Mouse (Mus musculus): Measurements from ENCODE around the gene Grap2. TPM values are rescaled to one million over a fixed set of nuclear protein-coding genes. Genes with fewer than 3 reads are reported as not detected.
A peak's percentile ranks its signal among the peaks of the same experiment; 100 is the strongest.

The Grap2 gene
- 1.8 and 2.0 TPM in 2 replicates for polyA plus RNA-seq (2016; fragmentation: Nextera tagmentation; extraction: Ambion mirVana)

DNA sequence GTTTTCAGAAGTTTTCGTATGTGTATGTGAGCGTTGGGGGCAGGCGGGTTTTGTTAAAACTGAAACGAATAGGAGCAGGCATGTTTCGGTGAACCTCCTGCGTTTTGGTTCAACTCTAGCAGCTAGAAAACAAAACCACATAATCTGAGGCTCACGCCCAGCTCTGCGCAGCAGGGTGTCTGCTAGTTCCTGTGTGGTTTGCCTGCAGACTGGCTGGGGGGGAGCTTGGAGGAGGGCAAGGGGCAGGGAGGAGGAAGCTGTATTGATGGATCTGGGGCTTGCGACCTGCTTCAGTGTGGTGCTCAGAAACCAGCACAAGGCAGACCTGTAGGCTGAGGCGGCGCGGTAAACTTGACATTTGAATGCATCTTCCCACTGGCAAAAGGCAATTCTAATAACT is at the start of gene Grap2:
Gene Grap2, plus strand, starts transcription at position 304 of the 400 bp plus-strand sequence.
- H3K4me3 ChIP-seq: no peak within 1 kb of the TSS
- no peak for ATAC-seq (ENCODE audit: low FRiP score, low read depth)
- peaks cover 4% of the 10 kb centered on the region; the same call in 1 of the 2 replicates for H3K27me3 ChIP-seq (replicated peaks)
- H3K27ac ChIP-seq: no peak within 1 kb of the TSS
- no peak within 1 kb of the TSS for H3K4me2 ChIP-seq (replicated peaks)
- no peaks in the 10 kb centered on the region for H3K36me3 ChIP-seq
- no peak within 1 kb of the TSS for H3K9ac ChIP-seq
- H3K4me1 ChIP-seq: peaks cover 4% of the 10 kb centered on the region; the same call in 1 of the 2 replicates
- no peaks in the 10 kb centered on the region for H3K9me3 ChIP-seq
- WGBS: 70% methylated on average over 12 of the region's 12 CpGs

GRCm38 (mm10) chr15:80529955-80530869 is 42.2 kb upstream of the Grap2 start:
- H3K9ac ChIP-seq: no peak overlapping the region

DNA sequence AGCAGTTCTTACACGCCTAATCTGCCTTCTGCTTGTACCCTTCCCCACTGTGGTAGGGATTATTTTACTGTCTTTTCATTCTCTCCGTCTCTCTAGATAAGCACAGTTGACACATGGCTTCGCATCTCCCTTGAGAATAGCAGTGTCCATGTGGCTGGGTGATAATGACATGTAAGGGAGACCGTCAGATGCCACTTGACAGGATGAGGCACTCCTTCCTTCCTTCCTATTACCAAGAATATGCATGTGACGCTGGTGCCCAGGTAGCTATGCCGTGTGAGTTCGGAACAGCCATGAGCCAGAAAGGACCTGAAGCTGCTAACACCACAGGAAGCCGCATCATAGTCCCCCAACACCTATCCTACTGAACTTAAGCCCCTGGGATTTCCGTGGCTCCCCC is 41.4 kb upstream of the Grap2 start:
- H3K4me1 ChIP-seq: no peaks in the 10 kb centered on the region
- no peak for ATAC-seq (ENCODE audit: low FRiP score, low read depth)
- 85% methylated on average over 9 of the region's 9 CpGs for WGBS

More at GRCm38 (mm10) chr15:80529955-80530869, 42.2 kb upstream of the Grap2 start:
- Histone ChIP-seq H3K4me2 (replicated peaks) (peak overlapping the region; percentile 35), H3K27me3 (replicated peaks) (no peaks in the 10 kb centered on the region), H3K4me3 (no peak overlapping the region), H3K27ac (no peak overlapping the region), H3K4me1 (no peaks in the 10 kb centered on the region), H3K9me3 (no peaks in the 10 kb centered on the region), H3K36me3 (no peaks in the 10 kb centered on the region)
- 44% methylated on average over 20 of the region's 20 CpGs for WGBS
- ATAC-seq (ENCODE audit: low FRiP score, low read depth): no peak

DNA sequence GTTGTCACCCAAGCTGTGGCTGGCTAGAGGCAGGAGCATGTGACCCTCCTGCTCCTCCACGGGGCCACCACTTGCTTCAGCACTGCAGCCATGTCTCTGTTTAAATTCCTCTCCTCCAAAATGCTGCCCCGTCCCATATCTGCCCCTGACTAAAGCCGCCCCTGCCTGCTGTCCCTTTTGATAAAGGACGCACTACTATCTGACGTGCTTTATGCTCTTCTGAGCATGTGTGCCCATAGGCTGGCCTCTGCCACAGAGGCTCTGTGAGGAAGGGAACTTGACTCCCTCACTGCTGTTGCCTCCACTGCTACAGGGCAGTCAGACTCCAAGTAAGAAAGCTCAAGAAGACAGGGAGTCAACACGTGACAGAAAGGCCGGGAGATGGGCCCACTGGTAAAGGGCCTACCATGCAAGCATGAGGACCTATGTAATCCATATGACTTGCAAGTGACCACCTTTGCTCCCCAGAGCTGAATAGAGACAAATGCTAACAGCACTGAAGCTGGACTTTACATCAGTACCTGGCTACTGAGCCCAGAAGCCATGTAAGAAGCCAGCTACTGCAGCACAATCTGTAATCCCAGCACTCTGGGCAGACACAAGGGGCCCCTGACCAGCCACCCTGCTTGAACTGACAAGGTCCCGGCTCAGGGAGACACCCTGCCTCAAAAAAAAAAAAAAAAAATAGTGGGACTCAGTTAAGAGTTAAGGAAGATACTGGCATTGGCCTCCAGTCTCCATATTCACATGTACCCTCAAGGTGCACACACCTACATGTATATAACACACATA is 39.9 kb upstream of the Grap2 start:
- WGBS: 82% methylated on average over 8 of the region's 8 CpGs
- Histone ChIP-seq H3K27me3 (replicated peaks) (no peaks in the 10 kb centered on the region), H3K4me1 (no peaks in the 10 kb centered on the region), H3K4me3 (no peak overlapping the region), H3K27ac (no peak overlapping the region), H3K9ac (no peak overlapping the region), H3K9me3 (no peaks in the 10 kb centered on the region), H3K4me2 (replicated peaks) (no peak overlapping the region), H3K36me3 (no peaks in the 10 kb centered on the region)
- ATAC-seq (ENCODE audit: low FRiP score, low read depth): no peak

More for the DNA sequence above, 41.4 kb upstream of the Grap2 start:
- H3K27me3 ChIP-seq (replicated peaks): no peaks in the 10 kb centered on the region
- no peak overlapping the region for H3K4me2 ChIP-seq (replicated peaks)
- no peaks in the 10 kb centered on the region for H3K36me3 ChIP-seq
- H3K9ac ChIP-seq: no peak overlapping the region
- no peaks in the 10 kb centered on the region for H3K9me3 ChIP-seq
- H3K4me3 ChIP-seq: no peak overlapping the region
- H3K27ac ChIP-seq: no peak overlapping the region

GRCm38 (mm10) chr15:80533274-80533673 is 39.1 kb upstream of the Grap2 start:
- H3K27me3 ChIP-seq (replicated peaks): no peaks in the 10 kb centered on the region
- no peaks in the 10 kb centered on the region for H3K36me3 ChIP-seq
- H3K4me3 ChIP-seq: no peak overlapping the region
- 60% methylated on average over 6 of the region's 6 CpGs for WGBS
- ATAC-seq (ENCODE audit: low FRiP score, low read depth): no peak
- no peak overlapping the region for H3K9ac ChIP-seq
- no peak overlapping the region for H3K27ac ChIP-seq
- H3K4me2 ChIP-seq (replicated peaks): no peak overlapping the region
- H3K9me3 ChIP-seq: no peaks in the 10 kb centered on the region
- no peaks in the 10 kb centered on the region for H3K4me1 ChIP-seq

GRCm38 (mm10) chr15:80536051-80536450 is 36.3 kb upstream of the Grap2 start:
- WGBS: 75% methylated on average over 2 of the region's 2 CpGs
- no peak overlapping the region for H3K27ac ChIP-seq
- ATAC-seq (ENCODE audit: low FRiP score, low read depth): no peak
- H3K9ac ChIP-seq: no peak overlapping the region
- H3K36me3 ChIP-seq: no peaks in the 10 kb centered on the region
- H3K27me3 ChIP-seq (replicated peaks): no peaks in the 10 kb centered on the region
- H3K4me3 ChIP-seq: no peak overlapping the region
- H3K4me2 ChIP-seq (replicated peaks): no peak overlapping the region
- H3K9me3 ChIP-seq: no peaks in the 10 kb centered on the region
- H3K4me1 ChIP-seq: no peaks in the 10 kb centered on the region

DNA sequence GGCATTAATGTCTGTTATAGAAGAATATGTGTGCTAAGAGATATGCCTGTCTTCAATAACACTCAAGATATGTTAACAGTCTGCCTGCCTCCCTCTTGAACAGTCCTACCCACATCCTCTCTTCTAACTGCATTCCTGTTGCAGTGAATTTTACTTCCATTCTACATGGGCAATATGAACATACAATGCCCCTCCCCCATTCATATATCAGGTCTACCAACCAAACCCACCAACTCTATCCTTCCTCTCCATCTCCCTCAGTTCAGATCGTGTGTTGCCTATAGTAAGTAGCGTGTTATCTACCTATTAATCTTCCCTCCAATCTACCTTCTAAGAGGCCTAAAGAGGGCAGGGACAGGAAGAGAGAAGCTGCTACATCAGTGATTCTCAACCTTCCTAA is 34.3 kb upstream of the Grap2 start:
- no peak overlapping the region for H3K9ac ChIP-seq
- no peak overlapping the region for H3K4me3 ChIP-seq
- H3K27me3 ChIP-seq (replicated peaks): no peaks in the 10 kb centered on the region
- H3K4me1 ChIP-seq: no peaks in the 10 kb centered on the region
- no peak overlapping the region for H3K27ac ChIP-seq
- no peak for ATAC-seq (ENCODE audit: low FRiP score, low read depth)
- 90% methylated on average over 2 of the region's 2 CpGs for WGBS
- no peak overlapping the region for H3K4me2 ChIP-seq (replicated peaks)
- H3K36me3 ChIP-seq: no peaks in the 10 kb centered on the region
- H3K9me3 ChIP-seq: no peaks in the 10 kb centered on the region

- ATAC-seq (ENCODE audit: low FRiP score, low read depth): no peak
- Histone ChIP-seq H3K9me3 (no peaks in the 10 kb centered on the region), H3K27me3 (replicated peaks) (no peaks in the 10 kb centered on the region), H3K9ac (no peak overlapping the region), H3K27ac (no peak overlapping the region), H3K36me3 (no peaks in the 10 kb centered on the region), H3K4me1 (no peaks in the 10 kb centered on the region), H3K4me3 (no peak overlapping the region), H3K4me2 (replicated peaks) (no peak overlapping the region)
- WGBS: 89% methylated on average over 7 of the region's 7 CpGs
These were observed 33.6 kb upstream of the Grap2 start for GRCm38 (mm10) chr15:80538671-80539340.

- 64% methylated on average over 3 of the region's 3 CpGs for WGBS
- Histone ChIP-seq H3K4me3 (no peak overlapping the region), H3K4me1 (no peaks in the 10 kb centered on the region), H3K36me3 (no peaks in the 10 kb centered on the region), H3K9me3 (no peaks in the 10 kb centered on the region), H3K27ac (no peak overlapping the region), H3K9ac (no peak overlapping the region), H3K4me2 (replicated peaks) (no peak overlapping the region), H3K27me3 (replicated peaks) (no peaks in the 10 kb centered on the region)
- ATAC-seq (ENCODE audit: low FRiP score, low read depth): no peak
These were observed 28.3 kb upstream of the Grap2 start for GRCm38 (mm10) chr15:80544115-80544514.

DNA sequence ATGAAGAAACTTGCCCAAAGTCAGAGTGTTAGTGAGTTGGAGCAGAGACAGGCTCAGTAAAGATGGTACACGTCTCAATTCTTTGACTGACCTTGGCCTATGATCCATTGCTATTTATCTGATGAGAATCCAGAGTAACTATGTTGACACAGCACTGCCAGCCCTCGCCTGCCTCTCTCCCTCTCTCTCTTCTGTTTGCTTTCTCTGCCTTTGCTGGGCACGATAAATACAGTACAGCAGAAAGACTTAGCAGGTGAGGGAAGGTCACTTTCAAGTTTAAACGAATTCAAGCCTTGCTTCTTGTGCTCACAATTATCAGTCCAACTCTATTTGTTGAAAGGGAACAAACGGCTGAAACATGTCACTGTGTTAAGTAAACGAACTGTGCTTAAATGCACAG is 27.0 kb upstream of the Grap2 start:
- Histone ChIP-seq H3K9ac (no peak overlapping the region), H3K4me3 (no peak overlapping the region), H3K4me1 (no peaks in the 10 kb centered on the region), H3K9me3 (no peaks in the 10 kb centered on the region), H3K27ac (no peak overlapping the region), H3K4me2 (replicated peaks) (no peak overlapping the region), H3K27me3 (replicated peaks) (no peaks in the 10 kb centered on the region), H3K36me3 (no peaks in the 10 kb centered on the region)
- no peak for ATAC-seq (ENCODE audit: low FRiP score, low read depth)
- 77% methylated on average over 6 of the region's 6 CpGs for WGBS

DNA sequence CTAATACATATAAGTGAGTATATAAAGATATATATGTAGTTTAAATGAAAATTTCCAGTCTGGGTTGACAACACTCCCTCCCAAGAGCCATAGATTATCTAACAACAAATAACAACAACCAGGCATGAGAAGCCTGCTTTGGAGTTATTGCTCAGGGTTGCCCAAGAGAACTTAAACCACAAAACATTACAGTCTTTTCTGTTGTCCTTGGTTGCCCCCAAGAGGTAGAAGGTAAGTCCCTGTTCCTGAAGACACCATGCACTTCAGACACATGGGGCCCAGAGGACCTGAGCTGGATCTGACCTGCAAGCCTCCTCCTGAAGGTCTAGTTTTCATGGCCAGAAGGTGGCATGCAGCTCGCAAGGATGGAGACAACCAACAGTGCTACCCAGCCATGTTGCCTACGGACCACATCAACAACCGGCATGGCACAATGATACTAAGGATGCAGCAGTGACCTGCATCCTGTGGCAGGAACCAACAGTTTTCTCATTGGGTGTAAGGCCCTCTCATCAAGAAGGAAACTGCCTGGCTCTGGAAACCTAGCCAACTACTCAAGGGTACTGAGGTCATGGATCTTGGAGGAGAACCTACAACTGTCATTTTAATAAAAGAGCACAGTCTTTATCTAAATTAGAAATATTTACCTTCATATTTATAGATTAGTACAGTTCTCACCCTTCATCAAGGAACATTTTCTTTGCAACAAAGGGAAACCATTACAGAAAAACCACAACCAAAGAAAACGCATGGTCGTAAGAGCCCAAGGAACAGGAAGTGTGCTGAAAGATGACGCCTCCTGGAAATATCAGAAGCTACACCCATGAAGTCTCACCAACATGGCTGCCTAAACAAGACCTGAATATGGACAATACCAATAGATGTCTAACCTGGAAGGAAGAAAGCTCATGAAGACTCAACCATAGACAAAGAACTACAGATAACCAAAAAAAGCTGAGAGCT is 17.3 kb upstream of the Grap2 start:
- no peak overlapping the region for H3K4me2 ChIP-seq (replicated peaks)
- 96% methylated on average over 6 of the region's 6 CpGs for WGBS

More for the DNA sequence above, 17.3 kb upstream of the Grap2 start:
- Histone ChIP-seq H3K4me3 (no peak overlapping the region), H3K9ac (no peak overlapping the region), H3K27me3 (replicated peaks) (no peaks in the 10 kb centered on the region), H3K9me3 (no peaks in the 10 kb centered on the region), H3K36me3 (no peaks in the 10 kb centered on the region), H3K4me1 (no peaks in the 10 kb centered on the region), H3K27ac (no peak overlapping the region)
- no peak for ATAC-seq (ENCODE audit: low FRiP score, low read depth)

All from neural tube, embryonic 12.5 days (tissue).